Mouse (Mus musculus) heart, postnatal 0 days (tissue): Measurements from ENCODE around the gene Ace2. TPM values are rescaled to one million over a fixed set of nuclear protein-coding genes. Genes with fewer than 3 reads are reported as not detected.

Experiments used
- ATAC-seq: fragments of 200-750 bp; cut with Nextera tagmentation; 2 replicates; pipeline ENCODE4 v1.8.0; 2017; ENCODE audit warnings: low read depth, moderate number of reproducible peaks, moderate library complexity; ENCODE audit not compliant: insufficient read depth
- DNase-seq: peaks from one replicate; pipeline ENCODE4 v3.0.0-alpha.2; 2016; ENCODE audit warnings: low spot score
- H3K27ac ChIP-seq: fragments of 300-500 bp; sonication (generic); 2 replicates; pipeline ENCODE4 v1.5.1; 2014; ENCODE audit warnings: low read depth, mild to moderate bottlenecking
- H3K27me3 ChIP-seq: fragments of 300-500 bp; sonication (generic); 2 replicates; pipeline ENCODE4 v1.6.1; 2014; ENCODE audit warnings: low read length, mixed read lengths; ENCODE audit not compliant: control insufficient read depth, insufficient read depth
- H3K36me3 ChIP-seq: fragments of 300-500 bp; sonication (generic); replicated peaks from 2 replicates; pipeline ENCODE4 v1.6.1; 2014; ENCODE audit warnings: low read length, mixed read lengths; ENCODE audit not compliant: control insufficient read depth, insufficient read depth
- H3K4me1 ChIP-seq: fragments of 300-500 bp; sonication (generic); 2 replicates; pipeline ENCODE4 v1.6.1; 2014; ENCODE audit warnings: antibody characterized with exemption; ENCODE audit not compliant: control insufficient read depth, insufficient read depth
- H3K4me2 ChIP-seq: fragments of 300-500 bp; sonication (generic); 2 replicates; pipeline ENCODE4 v1.6.1; 2014; ENCODE audit warnings: low read depth, mild to moderate bottlenecking, low read length, moderate library complexity
- H3K4me3 ChIP-seq: fragments of 300-500 bp; sonication (generic); 2 replicates; pipeline ENCODE4 v1.5.1; 2014; ENCODE audit warnings: low read depth, low read length
- H3K9ac ChIP-seq: fragments of 300-500 bp; sonication (generic); replicated peaks from 2 replicates; pipeline ENCODE4 v1.6.1; 2014; ENCODE audit warnings: low read depth, low read length, mixed read lengths
- H3K9me3 ChIP-seq: fragments of 300-500 bp; sonication (generic); replicated peaks from 2 replicates; pipeline ENCODE4 v1.6.1; 2016; ENCODE audit warnings: low read length; ENCODE audit not compliant: control insufficient read depth
- CTCF ChIP-seq: IDR thresholded peaks from 2 replicates; pipeline ENCODE4 v1.5.1; 2016; ENCODE audit warnings: antibody characterized with exemption, control low read depth, low read depth
- EP300 ChIP-seq: IDR thresholded peaks from 2 replicates; pipeline ENCODE4 v1.6.1; 2016; ENCODE audit warnings: antibody characterized with exemption, low read depth
- WGBS: fragments of 180-500 bp; shearing (Covaris S2); extraction: QIAGEN DNeasy Blood & Tissue Kit; methylation state at CpG from one replicate; pipeline ENCODE4 v1.1.7; 2014; 5-methylcytosine and 5-hydroxymethylcytosine counted together
- polyA plus RNA-seq: library from polyadenylated mRNA; unstranded; fragments of >200 nt; fragmentation: Nextera tagmentation; extraction: Ambion mirVana; gene quantifications from 2 replicates; pipeline ENCODE4 v1.2.1, GENCODE M21; 2015
- total RNA-seq: library from RNA; depleted of rRNA; stranded (reverse); fragments of >200 nt; gene quantifications from 2 replicates; pipeline ENCODE4 v1.2.3, GENCODE M21; 2014; ENCODE audit warnings: low replicate concordance; rRNA removed

The Ace2 gene
- total and polyA plus RNA-seq, 2 experiments from 2014 or later, result 0.31 TPM; not detected in 1

- Histone ChIP-seq H3K27me3 (no peaks in the 10 kb centered on the region), H3K4me2 (no peak overlapping the region), H3K9me3 (no peaks in the 10 kb centered on the region), H3K4me1 (no peaks in the 10 kb centered on the region), H3K36me3 (no peaks in the 10 kb centered on the region), H3K27ac (no peak overlapping the region), H3K4me3 (no peak overlapping the region), H3K9ac (no peak overlapping the region)
- no peak for ATAC-seq
- WGBS, result 45% methylated on average over 8 of the region's 8 CpGs
- DNase-seq, result no peak
- TF ChIP-seq EP300 (no peak), CTCF (no peak)
Measured at GRCm38 (mm10) chrX:164233380-164233779, 94.2 kb downstream of the Ace2 start.

Other genes starting within 250 kb of the Ace2 start
- 10.5 and 12.0 TPM in 2 replicates for gene Ap1s2, start 230.3 kb upstream of the Ace2 start, total RNA-seq
- gene Ap1s2, start 230.3 kb upstream of the Ace2 start, polyA plus RNA-seq, result 16.0 and 17.7 TPM in 2 replicates
- 0.92 and 1.3 TPM in 2 replicates for gene Zrsr2, start 180.7 kb upstream of the Ace2 start, total RNA-seq
- gene Zrsr2, start 180.7 kb upstream of the Ace2 start, polyA plus RNA-seq, result 22.8 and 25.8 TPM in 2 replicates
- 0.12 and 0.76 TPM in 2 replicates for gene Car5b, start 111.3 kb upstream of the Ace2 start, total RNA-seq
- gene Car5b, start 111.3 kb upstream of the Ace2 start, polyA plus RNA-seq, result 0.21 and 0.27 TPM in 2 replicates
- gene Siah1b, start 62.8 kb upstream of the Ace2 start, total RNA-seq, result 8.3 and 14.2 TPM in 2 replicates
- gene Siah1b, start 62.8 kb upstream of the Ace2 start, polyA plus RNA-seq, result 10.3 and 10.5 TPM in 2 replicates
- gene Cltrn, start 50.5 kb upstream of the Ace2 start, total RNA-seq, result not detected in 2 replicates
- not detected in 2 replicates for gene Cltrn, start 50.5 kb upstream of the Ace2 start, polyA plus RNA-seq
- gene Bmx, start 118.9 kb downstream of the Ace2 start, total RNA-seq, result 1.8 and 7.7 TPM in 2 replicates
- 3.7 and 4.0 TPM in 2 replicates for gene Bmx, start 118.9 kb downstream of the Ace2 start, polyA plus RNA-seq
- not detected in 2 replicates for gene Pir, start 130.0 kb downstream of the Ace2 start, total RNA-seq
- gene Pir, start 130.0 kb downstream of the Ace2 start, polyA plus RNA-seq, result 4.5 and 6.9 TPM in 2 replicates
- gene Vegfd, start 234.0 kb downstream of the Ace2 start, total RNA-seq, result 0.08 and 2.0 TPM in 2 replicates
- gene Vegfd, start 234.0 kb downstream of the Ace2 start, polyA plus RNA-seq, result 1.6 and 2.0 TPM in 2 replicates